Mouse (Mus musculus) left cerebral cortex, adult 18-20 months (tissue): Measurements from ENCODE around the gene Scgb1b7. TPM values are rescaled to one million over a fixed set of nuclear protein-coding genes. Genes with fewer than 3 reads are reported as not detected.
"Not testable (repeated sequence)": the region's sequence is repeated elsewhere in the genome, so short reads cannot be mapped to it uniquely, and the experiment has no call there.

ENCODE experiments used
- DNase-seq, 2 experiments: peaks; one replicate each; pipeline ENCODE4 v3.0.0; 2021 to 2022; ENCODE audit warnings: low spot score in 2 of 2, mixed read lengths in 1 of 2
- long read RNA-seq, 2 experiments: library from polyadenylated mRNA; stranded (forward); transcript quantifications; one replicate each; pipeline ENCODE4 v2.0.0; 2021
- total RNA-seq, 2 experiments: library from RNA; stranded (reverse); gene quantifications; 2 replicates each; pipeline ENCODE4 v1.2.3; 2021

Scgb1b7 gene
- total RNA-seq, result not detected
- long read RNA-seq, experiment 1, result 0 reads
- long read RNA-seq, experiment 2, result 0 reads

GRCm38 (mm10) chr7:31712365-31712764 is at the start of gene Scgb1b7:
Gene Scgb1b7 (plus strand): TSS chr7:31712665.
- DNase-seq, result not testable (repeated sequence)

- not testable (repeated sequence) for DNase-seq
Measured at GRCm38 (mm10) chr7:31705657-31706056, 6.8 kb upstream of the Scgb1b7 start, which contains the start of gene Scgb2b7. Gene Scgb2b7 (minus strand): TSS chr7:31705757.

Other genes starting within 250 kb of the Scgb1b7 start
- not detected for gene Scgb2b7, start 6.9 kb upstream of the Scgb1b7 start, total RNA-seq